Mouse (Mus musculus): ENCODE data around the gene Smpx.

Smpx gene

DNA sequence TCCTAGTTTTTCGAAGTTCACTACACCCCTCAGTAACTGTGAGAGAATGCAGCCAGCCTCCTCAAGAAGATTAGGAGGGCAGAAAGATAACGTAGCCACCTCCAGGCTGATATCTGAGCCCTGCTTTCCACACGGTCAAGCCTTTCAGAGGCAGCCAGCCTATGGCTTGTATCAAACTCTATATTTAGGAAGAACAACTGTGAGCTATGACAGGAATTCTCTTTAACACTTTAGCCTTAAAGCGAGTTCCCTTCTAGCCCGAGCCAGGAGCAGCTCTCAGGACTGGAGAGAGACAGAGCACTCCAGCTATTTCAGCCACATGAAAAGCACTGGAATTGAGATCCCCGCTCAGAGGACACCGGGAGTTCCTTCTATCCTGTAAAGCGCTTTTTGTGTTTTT lies at the start of gene Smpx:
Gene Smpx (plus strand): TSS at position 49 of the 400 bp plus-strand sequence.
- WGBS: 69% methylated on average over 8 of the region's 8 CpGs

- WGBS: 92% methylated on average over 2 of the region's 2 CpGs
Observed at GRCm38 (mm10) chrX:157671820-157672219, 26.9 kb upstream of the Smpx start.

DNA sequence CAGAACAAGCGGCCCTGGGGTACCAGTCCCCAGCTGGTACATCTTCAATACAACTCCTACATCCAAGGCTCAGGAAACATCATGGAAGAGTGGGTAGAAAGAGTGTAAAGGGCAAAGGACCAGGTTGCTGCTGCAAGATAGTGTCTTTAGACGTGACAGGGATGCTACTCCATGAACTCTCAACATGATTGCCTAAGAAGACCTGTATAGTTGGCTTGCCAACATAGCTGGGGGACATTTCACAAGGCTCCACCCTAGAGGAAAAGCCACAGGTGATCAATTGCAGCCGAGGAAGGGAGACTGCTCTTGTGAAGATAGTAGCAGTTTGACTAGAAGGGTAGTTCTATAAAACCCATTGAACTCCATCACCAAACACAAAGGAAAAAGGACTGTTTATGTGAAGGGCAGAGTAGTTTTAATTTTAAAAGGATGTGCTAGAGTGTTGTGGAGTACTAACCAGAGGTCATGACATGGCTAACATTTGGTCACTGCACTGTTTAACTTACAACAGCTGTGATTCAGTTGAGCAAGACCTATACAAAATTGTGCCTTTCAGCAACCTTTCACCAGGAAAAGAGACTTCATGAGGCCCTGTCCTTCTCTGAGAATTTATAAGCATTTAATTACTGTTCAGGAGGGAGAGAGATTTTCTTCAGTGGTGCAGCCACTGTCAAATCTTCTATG lies 23.9 kb upstream of the Smpx start:
- 75% methylated on average over 3 of the region's 3 CpGs for WGBS

DNA sequence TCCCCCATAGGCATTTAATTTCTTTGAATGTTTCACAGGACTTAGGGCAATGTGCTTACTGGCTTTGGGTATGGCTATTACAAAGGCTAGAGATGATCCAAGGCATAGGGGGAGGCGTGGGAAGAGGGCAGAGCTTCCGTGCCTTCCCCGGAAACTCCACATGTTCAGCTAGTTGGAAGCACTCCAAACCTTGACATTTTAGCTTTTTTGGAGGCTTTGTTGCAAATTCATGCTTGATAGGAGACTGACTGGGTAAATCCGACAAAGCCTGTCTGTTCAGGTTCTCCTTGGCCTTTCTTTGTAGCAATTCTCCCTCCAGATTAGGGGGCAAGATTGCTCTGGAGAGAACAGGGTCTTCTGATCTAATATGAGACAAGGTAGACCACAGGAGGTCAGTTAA lies 7.5 kb upstream of the Smpx start:
- 35% methylated on average over 4 of the region's 4 CpGs for WGBS

- WGBS: 75% methylated on average over 5 of the region's 5 CpGs
Observed at GRCm38 (mm10) chrX:157697591-157698135, 1.0 kb upstream of the Smpx start.

- WGBS: 85% methylated on average over 2 of the region's 2 CpGs
Observed at GRCm38 (mm10) chrX:157707236-157707635, 8.5 kb downstream of the Smpx start.

DNA sequence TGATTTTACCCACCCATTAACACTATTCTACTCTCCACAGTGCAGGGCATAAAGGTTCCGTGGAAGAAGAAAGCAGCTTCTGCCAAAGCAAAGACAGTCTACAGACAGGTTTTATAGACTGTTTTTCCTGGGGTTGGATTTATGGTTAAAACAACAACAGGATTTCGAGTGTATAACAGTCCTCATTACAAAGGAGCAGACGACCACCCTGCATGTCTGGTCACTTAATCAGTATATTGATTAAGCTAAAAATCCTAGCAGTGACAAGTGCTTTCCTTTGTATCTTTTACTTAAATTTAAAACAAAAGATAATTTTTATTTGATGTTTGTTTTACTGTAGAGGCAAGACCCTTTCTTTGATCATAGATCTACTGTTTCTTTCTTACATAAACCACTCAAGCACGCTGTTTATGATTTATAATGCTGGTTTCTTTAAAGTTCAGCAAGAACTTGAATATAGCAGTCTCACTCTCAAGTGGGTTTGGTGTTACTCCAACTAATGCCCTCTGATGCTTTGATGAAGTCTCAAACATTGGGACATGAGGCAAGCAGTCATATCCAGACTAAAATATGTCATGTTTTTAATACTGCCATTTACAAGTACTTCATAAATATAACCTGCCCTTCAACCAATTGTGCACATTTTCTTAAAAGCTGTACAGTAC lies 10.0 kb downstream of the Smpx start:
- 56% methylated on average over 4 of the region's 4 CpGs for WGBS

GRCm38 (mm10) chrX:157719907-157720306 lies 21.2 kb downstream of the Smpx start:
- 34% methylated on average over 3 of the region's 3 CpGs for WGBS

- WGBS: 35% methylated on average over 7 of the region's 7 CpGs
Observed at GRCm38 (mm10) chrX:157730622-157731341, 32.1 kb downstream of the Smpx start.

DNA sequence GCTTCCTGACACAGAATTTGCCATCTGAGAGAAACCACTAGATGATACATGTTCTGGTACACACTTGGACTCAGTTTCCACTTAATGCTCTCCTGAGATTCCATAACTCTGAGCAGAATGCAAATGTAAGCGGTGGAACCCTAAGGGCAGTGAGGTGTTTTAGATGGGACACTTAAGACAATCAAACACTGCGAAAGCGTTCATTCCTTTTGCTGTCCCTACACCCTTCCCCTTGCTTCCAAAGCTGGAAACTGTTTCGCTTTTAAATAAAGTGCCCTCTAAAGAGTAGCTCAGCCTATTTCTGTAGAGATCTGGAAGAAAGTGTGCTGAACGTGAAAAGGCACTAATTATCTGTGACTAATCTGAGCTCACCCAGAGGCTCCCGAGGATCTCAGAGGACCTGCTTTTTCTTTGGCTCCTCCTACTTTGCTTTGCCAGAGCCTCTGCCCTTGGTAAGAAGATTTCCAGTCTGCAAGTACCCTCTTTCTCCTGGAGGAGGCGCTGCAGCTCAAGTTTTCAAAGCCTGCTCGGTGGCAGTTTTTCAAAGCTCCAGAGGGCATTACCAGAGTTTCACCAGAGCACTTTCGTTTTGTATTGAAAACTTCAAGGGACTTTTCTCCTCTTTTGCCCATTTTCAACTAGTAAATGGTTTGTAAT lies 33.1 kb downstream of the Smpx start:
- 13% methylated on average over 9 of the region's 9 CpGs for WGBS

GRCm38 (mm10) chrX:157732346-157732745 lies 33.6 kb downstream of the Smpx start:
- WGBS: 16% methylated on average over 3 of the region's 3 CpGs

- WGBS: 44% methylated on average over 2 of the region's 2 CpGs
Observed at GRCm38 (mm10) chrX:157733836-157734235, 35.1 kb downstream of the Smpx start.

GRCm38 (mm10) chrX:157734341-157734740 lies 35.6 kb downstream of the Smpx start:
- 31% methylated on average over 1 of the region's 1 CpGs for WGBS

DNA sequence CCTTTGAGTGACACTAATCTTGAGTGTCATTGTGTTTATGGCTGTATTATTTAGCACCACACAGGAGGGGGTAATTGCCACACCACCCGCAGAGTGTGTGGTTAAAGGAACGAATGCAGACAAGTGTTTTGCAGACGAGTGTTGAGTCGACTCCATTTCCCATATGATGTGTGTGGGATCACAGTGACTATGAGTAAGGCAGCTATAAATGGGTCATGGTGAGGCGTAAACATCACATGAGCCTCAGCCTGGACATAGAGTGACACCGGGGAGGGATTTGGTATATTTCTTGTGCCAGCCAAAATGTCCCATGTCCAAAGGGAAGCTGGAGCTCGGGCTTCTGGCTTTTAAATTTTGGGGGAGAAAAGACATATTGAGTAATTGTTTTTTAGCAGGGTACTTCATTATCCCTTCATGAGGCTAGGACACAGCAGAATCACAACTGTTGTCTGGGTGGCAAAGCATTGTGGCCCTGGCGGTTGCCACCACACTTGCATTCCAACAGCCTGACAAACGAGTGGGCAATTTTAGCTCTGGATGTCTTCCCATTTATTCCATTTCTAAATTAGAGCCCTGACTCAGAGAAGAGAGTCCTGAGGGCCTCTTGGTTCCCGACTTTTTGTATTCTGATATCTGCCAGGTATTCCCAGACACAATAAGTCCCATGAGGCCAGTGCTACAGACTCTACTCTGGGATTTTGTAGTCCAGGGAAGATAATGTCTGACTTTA lies 49.3 kb downstream of the Smpx start:
- WGBS: 54% methylated on average over 10 of the region's 10 CpGs

GRCm38 (mm10) chrX:157754559-157754958 lies 55.8 kb downstream of the Smpx start:
- 66% methylated on average over 4 of the region's 4 CpGs for whole genome bisulfite sequencing

GRCm38 (mm10) chrX:157762542-157762941 lies 63.8 kb downstream of the Smpx start:
- 52% methylated on average over 3 of the region's 3 CpGs for WGBS

DNA sequence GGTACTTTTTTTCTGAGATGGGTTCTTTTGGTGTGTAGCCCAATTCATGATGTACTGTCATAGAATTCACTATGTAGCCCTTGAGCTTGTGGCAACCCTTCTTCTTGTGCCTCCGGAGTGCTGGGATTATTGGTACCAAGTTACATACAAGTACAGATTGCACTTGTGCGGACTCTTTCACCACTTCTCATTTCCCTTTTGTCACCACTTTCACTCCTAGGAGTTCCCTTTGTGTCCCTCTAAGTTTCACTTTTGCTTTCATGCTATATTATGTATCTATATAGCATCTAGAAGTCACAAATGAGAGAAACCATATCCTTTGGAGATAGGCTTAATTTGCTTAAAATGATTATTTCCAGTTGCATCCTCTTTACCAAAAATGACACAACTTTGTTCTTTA lies 103.0 kb downstream of the Smpx start:
- 93% methylated on average over 2 of the region's 2 CpGs for WGBS
